Mouse (Mus musculus) cerebellum, postnatal 25 days (tissue): Measurements from ENCODE around the gene Chrm1.
"Not testable (repeated sequence)": the region's sequence is repeated elsewhere in the genome, so short reads cannot be mapped to it uniquely, and the experiment has no call there.

ENCODE experiments used
- DNase-seq, 2 experiments: peaks; one replicate each; pipeline ENCODE4 v3.0.0; 2021; ENCODE audit warnings: mixed read lengths in 2 of 2

Gene Chrm1

GRCm38 (mm10) chr19:8718357-8718756 is 54.8 kb downstream of the Chrm1 start:
- peak; percentile 58 to 73 for DNase-seq

GRCm38 (mm10) chr19:8719037-8719436 is 55.4 kb downstream of the Chrm1 start:
- not testable (repeated sequence) for DNase-seq

- no peak for DNase-seq
Observed at GRCm38 (mm10) chr19:8721378-8721777, 57.8 kb downstream of the Chrm1 start.

- DNase-seq, result no peak
Observed at GRCm38 (mm10) chr19:8722021-8722420, 58.4 kb downstream of the Chrm1 start.

GRCm38 (mm10) chr19:8722559-8722906 is 58.9 kb downstream of the Chrm1 start:
- no peak for DNase-seq

- peak; percentile 96 to 97 for DNase-seq
Observed at GRCm38 (mm10) chr19:8722907-8723573, 59.5 kb downstream of the Chrm1 start, which contains the start of gene Slc3a2. Gene Slc3a2 (minus strand): TSS chr19:8723369.

DNA sequence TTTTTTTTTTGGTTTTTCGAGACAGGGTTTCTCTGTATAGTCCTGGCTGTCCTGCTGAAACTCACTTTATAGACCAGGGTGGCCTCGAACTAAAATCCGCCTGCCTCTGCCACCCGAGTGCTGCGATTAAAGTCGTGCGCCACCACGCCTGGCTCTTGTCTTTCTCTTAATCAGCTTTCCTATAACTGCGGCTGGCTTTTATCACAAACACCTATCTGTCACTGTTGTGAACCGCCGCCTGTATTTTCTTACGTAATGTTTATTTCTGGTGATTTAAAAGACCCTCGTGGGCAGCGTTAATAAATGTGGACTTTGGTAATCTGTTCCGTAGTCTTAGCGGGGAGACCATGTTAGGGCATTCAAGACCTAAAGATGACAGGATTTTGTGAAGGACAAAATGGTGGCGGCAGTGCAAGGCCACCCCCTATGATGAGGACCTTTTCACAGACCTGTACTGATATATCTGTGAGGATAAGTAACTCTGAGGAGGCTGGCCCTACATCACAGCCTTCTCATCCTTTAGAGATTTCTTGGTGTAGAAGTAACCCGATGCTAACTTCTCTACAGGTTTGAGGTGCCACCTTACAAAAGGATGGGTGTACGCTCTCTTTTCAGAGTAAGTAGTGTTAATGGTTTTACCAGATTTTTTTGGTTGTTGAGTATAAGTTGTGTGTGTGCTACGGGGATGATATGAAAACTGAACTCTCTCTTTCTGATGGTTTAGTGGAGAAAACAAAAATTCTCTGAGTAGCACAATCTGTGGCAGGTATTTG is 60.2 kb downstream of the Chrm1 start:
- no peak for DNase-seq

DNA sequence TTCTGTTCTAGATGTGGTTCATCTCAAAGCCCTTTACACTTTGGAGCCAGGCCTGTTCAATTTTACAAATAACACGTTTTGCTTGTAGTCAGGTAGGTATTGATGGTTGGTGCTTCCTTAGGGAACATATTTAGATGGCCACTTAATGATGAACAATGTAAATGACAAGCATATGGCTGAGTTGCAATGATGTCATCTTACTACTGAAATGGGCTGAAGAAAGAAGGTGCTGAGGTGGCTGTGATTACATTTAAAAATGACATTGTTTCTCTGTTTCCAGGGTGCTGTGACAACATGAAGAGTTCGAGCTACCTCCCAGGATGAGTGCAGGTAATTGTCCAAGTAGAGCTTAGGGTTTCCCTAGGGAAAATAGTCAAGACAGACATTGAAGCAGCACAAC is 60.8 kb downstream of the Chrm1 start:
- no peak for DNase-seq

GRCm38 (mm10) chr19:8725081-8725613 is 61.6 kb downstream of the Chrm1 start:
- DNase-seq, result no peak

DNA sequence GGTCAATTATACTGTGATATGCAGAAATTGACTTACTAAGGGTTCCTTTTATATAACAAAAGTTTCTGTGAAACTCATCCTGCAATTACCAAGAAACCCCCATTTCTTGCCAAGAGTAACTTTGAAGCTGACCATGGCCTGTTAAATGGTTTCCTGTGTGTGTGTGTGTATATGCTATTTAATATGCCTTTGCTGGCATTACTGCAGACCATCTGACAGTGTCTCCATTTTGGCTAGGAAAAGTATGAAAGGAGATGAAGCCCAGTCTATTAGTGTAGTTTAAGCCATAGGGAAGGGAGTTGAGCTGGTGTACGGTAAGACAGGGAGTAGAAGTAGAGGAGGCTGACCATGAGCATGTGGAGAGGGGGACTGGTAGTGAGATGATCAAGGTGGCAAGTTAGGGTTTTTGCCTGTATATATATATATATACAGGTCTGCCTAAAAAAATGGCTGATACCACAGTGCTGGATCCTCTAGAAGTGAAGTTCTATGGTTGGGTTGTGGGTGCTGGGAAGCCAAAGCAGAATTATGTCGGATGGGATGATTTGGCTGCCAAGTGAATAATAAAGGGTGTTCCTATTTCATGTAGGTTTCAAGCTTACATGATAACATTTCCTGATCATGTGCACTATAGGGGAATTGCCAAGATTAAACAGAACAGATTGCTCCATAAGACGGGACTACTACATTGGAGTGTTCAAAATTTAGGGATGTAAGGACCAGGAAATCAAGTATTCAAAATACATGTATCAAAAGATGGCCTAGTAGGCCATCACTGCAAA is 63.2 kb downstream of the Chrm1 start:
- no peak for DNase-seq

DNA sequence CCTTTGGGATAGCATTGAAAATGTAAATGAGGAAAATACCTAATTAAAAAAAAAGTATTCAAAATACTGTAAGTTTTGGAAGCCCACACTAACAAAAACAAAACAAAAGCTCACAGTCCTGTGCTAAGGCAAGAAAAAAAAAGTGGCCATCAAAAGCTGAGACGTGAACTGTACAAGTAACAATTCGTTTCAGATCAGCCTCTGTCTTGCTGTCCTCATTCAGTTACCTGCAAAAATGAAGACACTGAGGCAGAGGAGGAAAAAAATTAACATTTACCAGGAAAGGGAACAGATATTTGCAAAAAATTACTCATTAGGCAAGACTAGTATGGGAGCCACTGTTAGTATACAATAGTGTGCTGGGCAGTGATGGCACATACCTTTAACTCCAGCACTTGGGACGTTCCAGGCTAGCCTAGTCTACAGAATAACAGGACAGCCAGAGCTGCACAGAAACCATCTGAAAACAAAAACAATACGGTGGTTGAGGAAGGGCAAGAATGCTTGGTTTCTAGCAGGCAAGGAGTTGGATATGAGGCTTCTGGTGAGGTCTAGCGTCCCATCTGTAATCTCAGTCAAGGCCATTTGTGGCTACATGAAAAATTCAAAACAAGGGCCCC is 64.0 kb downstream of the Chrm1 start:
- no peak for DNase-seq

DNA sequence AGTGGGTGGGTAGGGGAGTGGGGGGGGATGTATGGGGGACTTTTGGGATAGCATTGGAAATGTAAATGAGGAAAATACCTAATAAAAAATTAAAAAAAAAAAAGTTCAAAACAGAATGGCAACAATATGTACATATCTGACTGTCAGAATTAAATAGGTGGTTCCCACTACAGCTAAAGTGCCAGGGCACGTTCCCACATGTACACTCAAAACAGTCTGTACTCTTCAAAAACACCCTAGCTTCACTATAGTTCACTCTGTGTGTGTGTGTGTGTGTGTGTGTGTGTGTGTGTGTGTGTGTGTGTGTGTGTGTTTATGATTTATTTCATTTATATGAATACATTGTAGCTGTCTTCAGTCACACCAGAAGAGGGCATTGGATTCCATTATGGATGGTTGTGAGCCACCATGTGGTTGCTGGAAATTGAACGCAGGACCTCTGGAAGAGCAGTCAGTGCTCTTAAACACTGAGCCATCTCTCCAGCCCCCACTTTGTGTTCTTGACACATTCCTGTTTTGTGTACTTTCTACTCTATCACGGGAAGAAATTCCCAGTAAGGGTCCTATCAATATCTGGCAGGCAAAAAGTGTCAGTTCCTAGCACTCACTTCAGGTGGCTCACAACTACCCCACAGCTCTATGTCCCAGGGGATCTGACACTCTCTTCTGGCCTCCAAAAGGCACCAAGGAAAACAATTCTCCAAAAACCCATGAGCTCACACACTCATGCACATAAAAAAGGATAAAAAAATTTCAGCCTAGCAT is 64.9 kb downstream of the Chrm1 start:
- DNase-seq, result not testable (repeated sequence)
